12 mouse cellular contexts compared by ENCODE assay signal in genomic region chr7:48777721-48778504, GRCm38 (mm10). TPM values are rescaled to one million over a fixed set of nuclear protein-coding genes. Genes with fewer than 3 reads are reported as not detected.
DNase-seq lines count a peak whose midpoint lies in the region; ATAC-seq and TF ChIP-seq lines count a peak whose summit lies in the region.
"Had no signal": no experiment of that assay in that cellular context is flagged by ENCODE, and none has a peak within 500 bp of the region (broad histone marks: within the 10 kb centered on the region; RNA-seq: fewer than 3 reads in every experiment).

No protein-coding gene starts in this region.

- no peak for TF ChIP-seq POLR2A in thymus, adult 2 months (IDR thresholded peaks at IDR 0.05; ENCODE audit: control insufficient read depth, extremely low read depth, insufficient read depth, low read length, poor library complexity)

- H3K4me2 ChIP-seq in hindbrain, embryonic 11.5 days (replicated peaks; ENCODE audit: low read depth, low read length): no peak overlapping the region
- H3K4me2 ChIP-seq: heart, embryonic 13.5 days; limb, embryonic 15.5 days had no signal

- peak overlapping the region; percentile 34 for H3K27ac ChIP-seq in hindbrain, embryonic 11.5 days (ENCODE audit: low read depth, low read length)
- H3K27ac ChIP-seq in thymus, adult 2 months (ENCODE audit: control insufficient read depth, insufficient read depth, low read length): no peak overlapping the region
- H3K27ac ChIP-seq: heart, embryonic 13.5 days; limb, embryonic 15.5 days; macrophage; stomach, postnatal 0 days had no signal

- no peaks in the 10 kb centered on the region for H3K9me3 ChIP-seq in hindbrain, embryonic 11.5 days (ENCODE audit: control insufficient read depth, low read length)
- H3K9me3 ChIP-seq: heart, embryonic 13.5 days; limb, embryonic 15.5 days had no signal

- no peaks in the 10 kb centered on the region for H3K36me3 ChIP-seq in hindbrain, embryonic 11.5 days (ENCODE audit: control insufficient read depth, insufficient read depth, low read length)
- H3K36me3 ChIP-seq in thymus, adult 2 months (ENCODE audit: control insufficient read depth, insufficient read depth, low read length): no peaks in the 10 kb centered on the region
- H3K36me3 ChIP-seq: heart, embryonic 13.5 days; limb, embryonic 15.5 days had no signal

- H3K27me3 ChIP-seq in hindbrain, embryonic 11.5 days (ENCODE audit: control insufficient read depth, insufficient read depth, low read length): no peaks in the 10 kb centered on the region
- no peaks in the 10 kb centered on the region for H3K27me3 ChIP-seq in thymus, adult 2 months (ENCODE audit: control insufficient read depth, insufficient read depth, low read length)
- H3K27me3 ChIP-seq: limb, embryonic 15.5 days had no signal

- no peak overlapping the region for H3K4me3 ChIP-seq in hindbrain, embryonic 11.5 days (ENCODE audit: low read depth, low read length)
- H3K4me3 ChIP-seq in thymus, adult 2 months (ENCODE audit: control insufficient read depth, insufficient read depth, low read length): no peak overlapping the region
- H3K4me3 ChIP-seq: heart, embryonic 13.5 days; limb, embryonic 15.5 days had no signal

- no peak for TF ChIP-seq CTCF in thymus, adult 2 months (IDR thresholded peaks at IDR 0.05; ENCODE audit: borderline replicate concordance, control insufficient read depth, extremely low read depth, insufficient read depth, low read length, poor library complexity)

- no peaks in the 10 kb centered on the region for H3K4me1 ChIP-seq in hindbrain, embryonic 11.5 days (replicated peaks; ENCODE audit: control insufficient read depth, insufficient read depth, low read length)
- no peaks in the 10 kb centered on the region for H3K4me1 ChIP-seq in thymus, adult 2 months (replicated peaks; ENCODE audit: control insufficient read depth, insufficient read depth, low read length)
- H3K4me1 ChIP-seq: heart, embryonic 13.5 days; limb, embryonic 15.5 days had no signal

- peak; percentile 36 for DNase-seq in cerebellum, adult 9-11 months
- DNase-seq in ES-CJ7 (ENCODE audit: low read depth, low spot score): peak; percentile 8
- peak; percentile 85 for DNase-seq in hindbrain, embryonic 11.5 days (ENCODE audit: low spot score)
- DNase-seq in mesoderm, embryonic 11.5 days (ENCODE audit: low read depth, low spot score): peak; percentile 37
- DNase-seq in thymus, adult 2 months: no peak
- DNase-seq in spleen, postnatal 10 days (ENCODE audit: low spot score in 2 of 2): no peak
- DNase-seq in ovary, postnatal 10 days (ENCODE audit: low spot score): no peak

- ATAC-seq in cerebellum, adult (ENCODE audit: insufficient number of reproducible peaks, low FRiP score, low TSS enrichment): no peak
- peak; percentile 93 for ATAC-seq in hindbrain, embryonic 11.5 days (ENCODE audit: low FRiP score)

- no peak overlapping the region for H3K9ac ChIP-seq in hindbrain, embryonic 11.5 days (ENCODE audit: low read depth, low read length)
- H3K9ac ChIP-seq: heart, embryonic 13.5 days; limb, embryonic 15.5 days had no signal

- 48% methylated on average over 8 of the region's 8 CpGs for WGBS in hindbrain, embryonic 11.5 days
- 66% methylated on average over 8 of the region's 8 CpGs for WGBS in thymus, adult 2 months

RNA-seq across cellular contexts. Expression of gene Zdhhc13, which starts 10.9 kb away (rescaled TPM):
- 38.3 and 40.9 TPM in 2 replicates for polyA plus RNA-seq in hindbrain, embryonic 11.5 days (2014; fragmentation: Nextera tagmentation; extraction: Ambion mirVana)
- 13.5 and 19.6 TPM in 2 replicates for polyA plus RNA-seq in thymus, adult 2 months (2012; rRNA removed)

Comparison
In these comparisons a context has a peak if more than half of its experiments do, and no peak if none do; other contexts are left out.
1. DNase-seq: peak in cerebellum, adult 9-11 months (single experiment), ES-CJ7 (single experiment), hindbrain, embryonic 11.5 days (single experiment) and mesoderm, embryonic 11.5 days (single experiment); none in thymus, adult 2 months (single experiment), spleen, postnatal 10 days (0 of 2) and ovary, postnatal 10 days (single experiment).